Mouse (Mus musculus) forebrain, embryonic 13.5 days (tissue): ENCODE data around the gene Muc4. TPM values are rescaled to one million over a fixed set of nuclear protein-coding genes. Genes with fewer than 3 reads are reported as not detected.

Experiments
- ATAC-seq: fragments of 200-750 bp; cut with Nextera tagmentation; 2 replicates; pipeline ENCODE4 v1.8.0; 2017
- H3K27ac ChIP-seq: fragments of 300-500 bp; sonication (generic); 2 replicates; pipeline ENCODE4 v1.5.1; 2015; ENCODE audit warnings: inconsistent platforms, mild to moderate bottlenecking, moderate library complexity
- H3K27me3 ChIP-seq: fragments of 300-500 bp; sonication (generic); 2 replicates; pipeline ENCODE4 v1.6.1; 2015; ENCODE audit warnings: mild to moderate bottlenecking, inconsistent platforms
- H3K36me3 ChIP-seq: fragments of 300-500 bp; sonication (generic); 2 replicates; pipeline ENCODE4 v1.6.1; 2015; ENCODE audit warnings: mild to moderate bottlenecking, inconsistent platforms; ENCODE audit not compliant: poor library complexity, severe bottlenecking
- H3K4me1 ChIP-seq: fragments of 300-500 bp; sonication (generic); 2 replicates; pipeline ENCODE4 v1.6.1; 2015; ENCODE audit warnings: inconsistent platforms
- H3K4me2 ChIP-seq: fragments of 300-500 bp; sonication (generic); 2 replicates; pipeline ENCODE4 v1.6.1; 2015; ENCODE audit warnings: inconsistent platforms, mild to moderate bottlenecking, moderate library complexity
- H3K4me3 ChIP-seq: fragments of 300-500 bp; sonication (generic); 2 replicates; pipeline ENCODE4 v1.5.1; 2015; ENCODE audit warnings: mild to moderate bottlenecking, inconsistent platforms
- H3K9ac ChIP-seq: fragments of 300-500 bp; sonication (generic); 2 replicates; pipeline ENCODE4 v1.6.1; 2015; ENCODE audit warnings: mild to moderate bottlenecking, inconsistent platforms
- H3K9me3 ChIP-seq: fragments of 300-500 bp; sonication (generic); replicated peaks from 2 replicates; pipeline ENCODE4 v1.6.1; 2016; ENCODE audit warnings: inconsistent platforms
- WGBS: fragments of 180-500 bp; shearing (Covaris S2); methylation state at CpG from one replicate; pipeline ENCODE4 v1.1.7; 2015; 5-methylcytosine and 5-hydroxymethylcytosine counted together
- polyA plus RNA-seq: library from polyadenylated mRNA; unstranded; fragments of >200 nt; fragmentation: Nextera tagmentation; extraction: Ambion mirVana; gene quantifications from 2 replicates; pipeline ENCODE4 v1.2.1, GENCODE M21; 2015

The Muc4 gene
- polyA plus RNA-seq, 1 experiment from 2014 or later: 0.04 TPM

- Histone ChIP-seq H3K9ac (no peak overlapping the region), H3K9me3 (0 out of 2 replicates have a peak, but pooled peaks cover 7% of the 10 kb centered on the region), H3K27ac (no peak overlapping the region), H3K4me2 (no peak overlapping the region), H3K27me3 (no peaks in the 10 kb centered on the region), H3K4me1 (no peaks in the 10 kb centered on the region), H3K36me3 (no peaks in the 10 kb centered on the region), H3K4me3 (no peak overlapping the region)
- 49% methylated on average over 3 of the region's 3 CpGs for WGBS
- no peak for ATAC-seq
These were observed 336 bp downstream of the Muc4 start for GRCm38 (mm10) chr16:32736022-32736421.

GRCm38 (mm10) chr16:32740003-32740663 lies 4.4 kb downstream of the Muc4 start:
- no peaks in the 10 kb centered on the region for H3K9me3 ChIP-seq
- no peak overlapping the region for H3K9ac ChIP-seq
- no peak overlapping the region for H3K4me3 ChIP-seq
- no peak for ATAC-seq
- H3K27ac ChIP-seq: no peak overlapping the region
- WGBS: 80% methylated on average over 8 of the region's 8 CpGs
- H3K4me2 ChIP-seq: no peak overlapping the region
- H3K36me3 ChIP-seq: no peaks in the 10 kb centered on the region
- H3K4me1 ChIP-seq: no peaks in the 10 kb centered on the region
- no peaks in the 10 kb centered on the region for H3K27me3 ChIP-seq

- Histone ChIP-seq H3K27ac (no peak overlapping the region), H3K27me3 (no peaks in the 10 kb centered on the region), H3K9ac (no peak overlapping the region), H3K4me1 (no peaks in the 10 kb centered on the region), H3K4me3 (no peak overlapping the region), H3K4me2 (no peak overlapping the region), H3K36me3 (no peaks in the 10 kb centered on the region), H3K9me3 (no peaks in the 10 kb centered on the region)
- 90% methylated on average over 9 of the region's 9 CpGs for WGBS
- ATAC-seq: no peak
These were observed 5.7 kb downstream of the Muc4 start for GRCm38 (mm10) chr16:32741366-32741765.

GRCm38 (mm10) chr16:32742712-32743111 lies 7.0 kb downstream of the Muc4 start:
- no peaks in the 10 kb centered on the region for H3K36me3 ChIP-seq
- H3K4me2 ChIP-seq: no peak overlapping the region
- H3K4me1 ChIP-seq: no peaks in the 10 kb centered on the region
- no peaks in the 10 kb centered on the region for H3K9me3 ChIP-seq
- H3K27ac ChIP-seq: no peak overlapping the region
- no peak overlapping the region for H3K9ac ChIP-seq
- no peaks in the 10 kb centered on the region for H3K27me3 ChIP-seq
- 79% methylated on average over 2 of the region's 2 CpGs for WGBS
- no peak overlapping the region for H3K4me3 ChIP-seq
- no peak for ATAC-seq

- ATAC-seq: no peak
- no peaks in the 10 kb centered on the region for H3K27me3 ChIP-seq
- 88% methylated on average over 6 of the region's 6 CpGs for WGBS
- H3K4me1 ChIP-seq: no peaks in the 10 kb centered on the region
- H3K27ac ChIP-seq: no peak overlapping the region
- H3K36me3 ChIP-seq: no peaks in the 10 kb centered on the region
- no peak overlapping the region for H3K4me3 ChIP-seq
- no peaks in the 10 kb centered on the region for H3K9me3 ChIP-seq
- no peak overlapping the region for H3K4me2 ChIP-seq
- no peak overlapping the region for H3K9ac ChIP-seq
These were observed 10.2 kb downstream of the Muc4 start for GRCm38 (mm10) chr16:32745852-32746251.

- Histone ChIP-seq H3K36me3 (no peaks in the 10 kb centered on the region), H3K4me1 (no peaks in the 10 kb centered on the region), H3K4me3 (no peak overlapping the region), H3K9ac (no peak overlapping the region), H3K4me2 (no peak overlapping the region), H3K27ac (no peak overlapping the region), H3K27me3 (no peaks in the 10 kb centered on the region), H3K9me3 (no peaks in the 10 kb centered on the region)
- WGBS: 88% methylated on average over 5 of the region's 5 CpGs
- ATAC-seq: no peak
These were observed 14.8 kb downstream of the Muc4 start for GRCm38 (mm10) chr16:32750242-32751127.

- Histone ChIP-seq H3K4me2 (no peak overlapping the region), H3K36me3 (no peaks in the 10 kb centered on the region), H3K9me3 (no peaks in the 10 kb centered on the region), H3K4me1 (no peaks in the 10 kb centered on the region), H3K4me3 (no peak overlapping the region), H3K9ac (no peak overlapping the region), H3K27me3 (no peaks in the 10 kb centered on the region), H3K27ac (no peak overlapping the region)
- ATAC-seq: no peak
- 86% methylated on average over 2 of the region's 2 CpGs for WGBS
These were observed 28.9 kb downstream of the Muc4 start for GRCm38 (mm10) chr16:32764550-32764949.

GRCm38 (mm10) chr16:32764961-32765360 lies 29.3 kb downstream of the Muc4 start:
- Histone ChIP-seq H3K27me3 (no peaks in the 10 kb centered on the region), H3K9ac (no peak overlapping the region), H3K4me3 (no peak overlapping the region), H3K4me1 (no peaks in the 10 kb centered on the region), H3K9me3 (no peaks in the 10 kb centered on the region), H3K27ac (no peak overlapping the region), H3K36me3 (no peaks in the 10 kb centered on the region), H3K4me2 (no peak overlapping the region)
- WGBS: 81% methylated on average over 6 of the region's 6 CpGs
- no peak for ATAC-seq

- WGBS: 95% methylated on average over 7 of the region's 7 CpGs
These were observed 31.2 kb downstream of the Muc4 start for GRCm38 (mm10) chr16:32766904-32767303.

GRCm38 (mm10) chr16:32776676-32777075 lies 41.0 kb downstream of the Muc4 start:
- WGBS: 86% methylated on average over 10 of the region's 10 CpGs
- H3K9me3 ChIP-seq: no peaks in the 10 kb centered on the region
- no peak overlapping the region for H3K27ac ChIP-seq
- H3K4me1 ChIP-seq: no peaks in the 10 kb centered on the region
- ATAC-seq: no peak
- H3K9ac ChIP-seq: no peak overlapping the region
- H3K27me3 ChIP-seq: no peaks in the 10 kb centered on the region
- no peak overlapping the region for H3K4me2 ChIP-seq
- H3K4me3 ChIP-seq: no peak overlapping the region
- H3K36me3 ChIP-seq: no peaks in the 10 kb centered on the region

More at GRCm38 (mm10) chr16:32766904-32767303, 31.2 kb downstream of the Muc4 start:
- Histone ChIP-seq H3K4me3 (no peak overlapping the region), H3K27me3 (no peaks in the 10 kb centered on the region), H3K4me1 (no peaks in the 10 kb centered on the region), H3K4me2 (no peak overlapping the region), H3K9me3 (no peaks in the 10 kb centered on the region), H3K27ac (no peak overlapping the region), H3K36me3 (no peaks in the 10 kb centered on the region), H3K9ac (no peak overlapping the region)
- ATAC-seq: no peak

- Histone ChIP-seq H3K36me3 (no peaks in the 10 kb centered on the region), H3K9ac (no peak overlapping the region), H3K27me3 (no peaks in the 10 kb centered on the region), H3K27ac (no peak overlapping the region), H3K9me3 (no peaks in the 10 kb centered on the region), H3K4me2 (no peak overlapping the region), H3K4me1 (peaks cover 4% of the 10 kb centered on the region; the same call in 1 of the 2 replicates), H3K4me3 (no peak overlapping the region)
- ATAC-seq: no peak
- WGBS: 66% methylated on average over 8 of the region's 8 CpGs
These were observed 43.3 kb downstream of the Muc4 start for GRCm38 (mm10) chr16:32778956-32779355.

- Histone ChIP-seq H3K4me2 (no peak overlapping the region), H3K4me3 (no peak overlapping the region), H3K27me3 (no peaks in the 10 kb centered on the region), H3K9ac (no peak overlapping the region), H3K36me3 (no peaks in the 10 kb centered on the region), H3K9me3 (no peaks in the 10 kb centered on the region), H3K27ac (0 out of 2 replicates have a peak overlapping the region, but pooled peaks have one; percentile 15), H3K4me1 (peaks cover 12% of the 10 kb centered on the region; the same call in 1 of the 2 replicates)
- ATAC-seq: peak; percentile 72
- WGBS: 51% methylated on average over 5 of the region's 5 CpGs
These were observed 47.8 kb downstream of the Muc4 start for GRCm38 (mm10) chr16:32783324-32784062.
